Mouse (Mus musculus): ENCODE data around the gene Fbxo34. TPM values are rescaled to one million over a fixed set of nuclear protein-coding genes. Genes with fewer than 3 reads are reported as not detected.
"Not testable (repeated sequence)": the region's sequence is repeated elsewhere in the genome, so short reads cannot be mapped to it uniquely, and the experiment has no call there.

The Fbxo34 gene
- 20.7 and 21.4 TPM in 2 replicates for polyA plus RNA-seq (2014; fragmentation: Nextera tagmentation; extraction: Ambion mirVana)

GRCm38 (mm10) chr14:47450121-47450520, at the start of gene Fbxo34:
Fbxo34 (plus strand) TSS chr14:47450421.
- 97% methylated on average over 1 of the region's 5 CpGs for WGBS
- not testable (repeated sequence) for H3K27me3 ChIP-seq (ENCODE audit: control insufficient read depth, insufficient read depth, low read length); H3K4me1 ChIP-seq (ENCODE audit: control insufficient read depth, insufficient read depth, low read length); H3K9me3 ChIP-seq (ENCODE audit: control insufficient read depth, low read depth, low read length); ATAC-seq (ENCODE audit: insufficient number of reproducible peaks, insufficient read depth, low FRiP score, low read depth); H3K36me3 ChIP-seq (ENCODE audit: control insufficient read depth, insufficient read depth, low read length); H3K9ac ChIP-seq (replicated peaks; ENCODE audit: low read depth, low read length); H3K27ac ChIP-seq (ENCODE audit: low read length); H3K4me2 ChIP-seq (replicated peaks; ENCODE audit: low read depth, low read length); H3K4me3 ChIP-seq (ENCODE audit: low read depth, low read length)

GRCm38 (mm10) chr14:47402735-47403134, 47.5 kb upstream of the Fbxo34 start:
- Histone ChIP-seq H3K27me3 (ENCODE audit: control insufficient read depth, insufficient read depth, low read length) (no peaks in the 10 kb centered on the region), H3K36me3 (ENCODE audit: control insufficient read depth, insufficient read depth, low read length) (peaks cover 55% of the 10 kb centered on the region), H3K9me3 (ENCODE audit: control insufficient read depth, low read depth, low read length) (no peaks in the 10 kb centered on the region), H3K9ac (replicated peaks; ENCODE audit: low read depth, low read length) (no peak overlapping the region), H3K4me2 (replicated peaks; ENCODE audit: low read depth, low read length) (no peak overlapping the region), H3K4me3 (ENCODE audit: low read depth, low read length) (no peak overlapping the region), H3K4me1 (ENCODE audit: control insufficient read depth, insufficient read depth, low read length) (no peaks in the 10 kb centered on the region), H3K27ac (ENCODE audit: low read length) (no peak overlapping the region)
- ATAC-seq (ENCODE audit: insufficient number of reproducible peaks, insufficient read depth, low FRiP score, low read depth), result no peak
- WGBS, result 93% methylated on average over 8 of the region's 8 CpGs

- Histone ChIP-seq H3K9ac (replicated peaks; ENCODE audit: low read depth, low read length) (no peak overlapping the region), H3K4me3 (ENCODE audit: low read depth, low read length) (no peak overlapping the region), H3K36me3 (ENCODE audit: control insufficient read depth, insufficient read depth, low read length) (peaks cover 67% of the 10 kb centered on the region), H3K27ac (ENCODE audit: low read length) (no peak overlapping the region), H3K4me1 (ENCODE audit: control insufficient read depth, insufficient read depth, low read length) (no peaks in the 10 kb centered on the region), H3K9me3 (ENCODE audit: control insufficient read depth, low read depth, low read length) (no peaks in the 10 kb centered on the region), H3K4me2 (replicated peaks; ENCODE audit: low read depth, low read length) (no peak overlapping the region), H3K27me3 (ENCODE audit: control insufficient read depth, insufficient read depth, low read length) (no peaks in the 10 kb centered on the region)
- WGBS, result 76% methylated on average over 9 of the region's 9 CpGs
- ATAC-seq (ENCODE audit: insufficient number of reproducible peaks, insufficient read depth, low FRiP score, low read depth), result no peak
Measured at GRCm38 (mm10) chr14:47406000-47406399, 44.2 kb upstream of the Fbxo34 start.

- Histone ChIP-seq H3K4me1 (ENCODE audit: control insufficient read depth, insufficient read depth, low read length) (peaks cover 12% of the 10 kb centered on the region), H3K4me2 (replicated peaks; ENCODE audit: low read depth, low read length) (peak overlapping the region; percentile 44), H3K4me3 (ENCODE audit: low read depth, low read length) (peak overlapping the region; percentile 65), H3K27ac (ENCODE audit: low read length) (no peak overlapping the region), H3K27me3 (ENCODE audit: control insufficient read depth, insufficient read depth, low read length) (no peaks in the 10 kb centered on the region), H3K9ac (replicated peaks; ENCODE audit: low read depth, low read length) (peak overlapping the region; percentile 46), H3K9me3 (ENCODE audit: control insufficient read depth, low read depth, low read length) (no peaks in the 10 kb centered on the region), H3K36me3 (ENCODE audit: control insufficient read depth, insufficient read depth, low read length) (peaks cover 23% of the 10 kb centered on the region)
- no peak for ATAC-seq (ENCODE audit: insufficient number of reproducible peaks, insufficient read depth, low FRiP score, low read depth)
- 22% methylated on average over 3 of the region's 3 CpGs for WGBS
Measured at GRCm38 (mm10) chr14:47417346-47417745, 32.9 kb upstream of the Fbxo34 start.

- peak within 1 kb of the TSS; percentile 27; the same call in 1 of the 2 replicates for H3K27ac ChIP-seq (ENCODE audit: low read length)
- ATAC-seq (ENCODE audit: insufficient number of reproducible peaks, insufficient read depth, low FRiP score, low read depth), result peak; percentile 96
- H3K4me3 ChIP-seq (ENCODE audit: low read depth, low read length), result peak within 1 kb of the TSS; percentile 65
- peaks cover 12% of the 10 kb centered on the region for H3K4me1 ChIP-seq (ENCODE audit: control insufficient read depth, insufficient read depth, low read length)
- peaks cover 21% of the 10 kb centered on the region; the same call in 1 of the 2 replicates for H3K36me3 ChIP-seq (ENCODE audit: control insufficient read depth, insufficient read depth, low read length)
- WGBS, result 2% methylated on average over 36 of the region's 36 CpGs
- no peaks in the 10 kb centered on the region for H3K9me3 ChIP-seq (ENCODE audit: control insufficient read depth, low read depth, low read length)
- H3K27me3 ChIP-seq (ENCODE audit: control insufficient read depth, insufficient read depth, low read length), result no peaks in the 10 kb centered on the region
- peak within 1 kb of the TSS; percentile 44 for H3K4me2 ChIP-seq (replicated peaks; ENCODE audit: low read depth, low read length)
- peak within 1 kb of the TSS; percentile 46 for H3K9ac ChIP-seq (replicated peaks; ENCODE audit: low read depth, low read length)
Measured at GRCm38 (mm10) chr14:47417775-47418665, 32.2 kb upstream of the Fbxo34 start, which contains the start of gene Dlgap5. Dlgap5 (minus strand) TSS chr14:47418407.

GRCm38 (mm10) chr14:47418666-47418991, 31.6 kb upstream of the Fbxo34 start:
- Histone ChIP-seq H3K4me2 (replicated peaks; ENCODE audit: low read depth, low read length) (peak overlapping the region; percentile 44), H3K4me1 (ENCODE audit: control insufficient read depth, insufficient read depth, low read length) (peaks cover 12% of the 10 kb centered on the region), H3K9me3 (ENCODE audit: control insufficient read depth, low read depth, low read length) (no peaks in the 10 kb centered on the region), H3K4me3 (ENCODE audit: low read depth, low read length) (peak overlapping the region; percentile 65), H3K27me3 (ENCODE audit: control insufficient read depth, insufficient read depth, low read length) (no peaks in the 10 kb centered on the region), H3K9ac (replicated peaks; ENCODE audit: low read depth, low read length) (peak overlapping the region; percentile 40; the same call in 1 of the 2 replicates), H3K36me3 (ENCODE audit: control insufficient read depth, insufficient read depth, low read length) (peaks cover 18% of the 10 kb centered on the region; the same call in 1 of the 2 replicates), H3K27ac (ENCODE audit: low read length) (peak overlapping the region; percentile 27; the same call in 1 of the 2 replicates)
- ATAC-seq (ENCODE audit: insufficient number of reproducible peaks, insufficient read depth, low FRiP score, low read depth), result no peak
- WGBS, result 20% methylated on average over 5 of the region's 5 CpGs

- Histone ChIP-seq H3K9ac (replicated peaks; ENCODE audit: low read depth, low read length) (no peak overlapping the region), H3K36me3 (ENCODE audit: control insufficient read depth, insufficient read depth, low read length) (peaks cover 15% of the 10 kb centered on the region; the same call in 1 of the 2 replicates), H3K4me2 (replicated peaks; ENCODE audit: low read depth, low read length) (no peak overlapping the region), H3K4me1 (ENCODE audit: control insufficient read depth, insufficient read depth, low read length) (peaks cover 12% of the 10 kb centered on the region), H3K4me3 (ENCODE audit: low read depth, low read length) (no peak overlapping the region), H3K27ac (ENCODE audit: low read length) (no peak overlapping the region), H3K27me3 (ENCODE audit: control insufficient read depth, insufficient read depth, low read length) (no peaks in the 10 kb centered on the region), H3K9me3 (ENCODE audit: control insufficient read depth, low read depth, low read length) (no peaks in the 10 kb centered on the region)
- 72% methylated on average over 9 of the region's 9 CpGs for WGBS
- no peak for ATAC-seq (ENCODE audit: insufficient number of reproducible peaks, insufficient read depth, low FRiP score, low read depth)
Measured at GRCm38 (mm10) chr14:47419034-47419625, 31.1 kb upstream of the Fbxo34 start.

GRCm38 (mm10) chr14:47419723-47420276, 30.4 kb upstream of the Fbxo34 start:
- peaks cover 12% of the 10 kb centered on the region for H3K4me1 ChIP-seq (ENCODE audit: control insufficient read depth, insufficient read depth, low read length)
- H3K4me2 ChIP-seq (replicated peaks; ENCODE audit: low read depth, low read length), result no peak overlapping the region
- ATAC-seq (ENCODE audit: insufficient number of reproducible peaks, insufficient read depth, low FRiP score, low read depth), result no peak
- H3K9ac ChIP-seq (replicated peaks; ENCODE audit: low read depth, low read length), result no peak overlapping the region
- H3K36me3 ChIP-seq (ENCODE audit: control insufficient read depth, insufficient read depth, low read length), result peaks cover 8% of the 10 kb centered on the region; the same call in 1 of the 2 replicates
- no peaks in the 10 kb centered on the region for H3K27me3 ChIP-seq (ENCODE audit: control insufficient read depth, insufficient read depth, low read length)
- 93% methylated on average over 24 of the region's 24 CpGs for WGBS
- H3K4me3 ChIP-seq (ENCODE audit: low read depth, low read length), result no peak overlapping the region
- H3K9me3 ChIP-seq (ENCODE audit: control insufficient read depth, low read depth, low read length), result no peaks in the 10 kb centered on the region
- H3K27ac ChIP-seq (ENCODE audit: low read length), result no peak overlapping the region

Measured in stomach, embryonic 14.5 days (tissue).